Mouse (Mus musculus) gastrocnemius, postnatal 10 days (tissue): ENCODE measurements around the gene Plxna4. TPM values are rescaled to one million over a fixed set of nuclear protein-coding genes. Genes with fewer than 3 reads are reported as not detected.

Experiments used
- DNase-seq: peaks from one replicate; pipeline ENCODE4 v3.0.0; 2021; ENCODE audit warnings: mixed read lengths
- total RNA-seq, 2 experiments: library from RNA; stranded (reverse); gene quantifications; 2 replicates each; pipeline ENCODE4 v1.2.3; 2021

The Plxna4 gene
- total RNA-seq, 2 experiments from 2014 or later: 6.2 to 6.4 TPM

DNA sequence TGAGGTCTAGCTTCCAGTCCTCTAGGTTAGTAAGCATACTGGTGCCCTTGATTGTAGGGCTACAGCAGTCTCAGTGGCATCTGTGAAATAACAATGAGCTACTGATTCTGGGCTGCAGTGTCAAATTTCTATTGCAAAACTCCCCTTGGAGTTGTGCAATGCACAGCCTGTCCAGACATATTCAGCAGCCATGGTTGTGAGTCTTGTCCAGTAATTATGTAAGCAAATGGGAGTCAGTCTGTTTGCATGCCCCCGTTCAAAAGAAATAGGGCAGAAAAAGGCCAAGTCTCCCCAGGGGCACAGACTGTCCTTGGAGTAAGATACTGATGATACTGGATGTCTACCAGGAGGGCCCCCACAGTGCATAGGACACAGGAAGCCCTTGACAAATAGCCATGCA lies 420.3 kb downstream of the Plxna4 start:
- DNase-seq: no peak

GRCm38 (mm10) chr6:32160370-32160769 lies 427.6 kb downstream of the Plxna4 start:
- no peak for DNase-seq

GRCm38 (mm10) chr6:32159931-32160330 lies 428.1 kb downstream of the Plxna4 start:
- no peak for DNase-seq

GRCm38 (mm10) chr6:32158347-32158746 lies 429.6 kb downstream of the Plxna4 start:
- no peak for DNase-seq

GRCm38 (mm10) chr6:32153170-32153569 lies 434.8 kb downstream of the Plxna4 start:
- no peak for DNase-seq

DNA sequence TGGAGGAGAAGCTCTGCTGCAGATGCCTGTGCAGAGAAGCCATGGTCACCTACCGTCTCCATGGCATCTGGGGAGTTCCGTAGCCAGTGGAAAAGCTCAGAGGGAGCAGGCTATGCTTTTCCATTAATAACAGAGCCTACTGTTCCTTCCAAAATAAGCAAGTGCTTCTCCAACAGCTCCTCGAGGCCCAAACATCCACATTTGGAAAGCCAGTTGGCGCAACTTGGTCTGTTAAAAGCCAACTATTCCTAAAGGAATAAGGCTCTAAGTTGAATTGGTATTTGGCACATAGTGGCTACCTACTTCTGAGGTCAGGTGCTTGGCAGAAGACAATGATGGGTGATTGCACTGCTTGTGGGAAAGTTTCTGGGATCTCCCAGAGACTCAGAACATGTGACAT lies 437.2 kb downstream of the Plxna4 start:
- no peak for DNase-seq

DNA sequence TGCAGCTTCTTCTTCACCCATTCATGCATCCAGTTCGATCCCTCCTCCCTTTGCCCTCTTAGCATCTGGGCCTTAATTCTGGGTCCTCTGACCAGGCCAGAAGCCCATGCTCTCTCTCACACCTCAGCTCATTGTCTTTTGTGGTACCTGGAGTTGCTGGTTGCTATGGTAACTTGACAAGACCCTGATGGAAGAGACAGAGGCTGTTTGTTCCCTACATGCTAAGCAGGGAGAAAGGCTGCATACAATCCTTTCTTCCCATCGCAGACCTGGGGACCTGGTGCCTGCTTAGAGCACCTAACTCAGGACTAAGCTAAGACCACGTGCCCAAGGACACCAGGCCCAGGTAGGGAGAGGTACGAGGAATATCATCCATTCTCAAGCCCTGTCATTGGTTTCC lies 443.2 kb downstream of the Plxna4 start:
- DNase-seq: no peak

- DNase-seq: no peak
These were observed 448.5 kb downstream of the Plxna4 start for GRCm38 (mm10) chr6:32139537-32139936.

DNA sequence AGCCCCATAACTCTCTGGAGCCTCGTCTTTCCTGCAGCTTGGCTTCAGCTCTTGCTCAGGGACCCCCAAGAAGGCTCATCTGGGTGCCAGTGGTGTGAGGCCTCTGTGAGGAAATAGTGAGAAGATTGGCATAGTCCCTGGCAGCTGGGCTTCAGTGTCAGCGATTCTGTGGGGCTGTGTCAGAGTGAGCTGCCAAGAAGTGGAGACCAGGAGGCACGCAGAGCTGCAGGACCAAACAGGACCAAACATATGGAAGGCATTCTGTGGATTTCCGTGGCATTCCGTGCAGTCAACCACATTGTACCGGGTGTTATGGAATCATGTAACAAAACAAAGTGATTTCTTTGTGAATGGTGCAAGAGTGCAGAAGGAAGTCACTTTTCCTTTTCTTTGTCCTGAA lies 461.1 kb downstream of the Plxna4 start:
- no peak for DNase-seq

DNA sequence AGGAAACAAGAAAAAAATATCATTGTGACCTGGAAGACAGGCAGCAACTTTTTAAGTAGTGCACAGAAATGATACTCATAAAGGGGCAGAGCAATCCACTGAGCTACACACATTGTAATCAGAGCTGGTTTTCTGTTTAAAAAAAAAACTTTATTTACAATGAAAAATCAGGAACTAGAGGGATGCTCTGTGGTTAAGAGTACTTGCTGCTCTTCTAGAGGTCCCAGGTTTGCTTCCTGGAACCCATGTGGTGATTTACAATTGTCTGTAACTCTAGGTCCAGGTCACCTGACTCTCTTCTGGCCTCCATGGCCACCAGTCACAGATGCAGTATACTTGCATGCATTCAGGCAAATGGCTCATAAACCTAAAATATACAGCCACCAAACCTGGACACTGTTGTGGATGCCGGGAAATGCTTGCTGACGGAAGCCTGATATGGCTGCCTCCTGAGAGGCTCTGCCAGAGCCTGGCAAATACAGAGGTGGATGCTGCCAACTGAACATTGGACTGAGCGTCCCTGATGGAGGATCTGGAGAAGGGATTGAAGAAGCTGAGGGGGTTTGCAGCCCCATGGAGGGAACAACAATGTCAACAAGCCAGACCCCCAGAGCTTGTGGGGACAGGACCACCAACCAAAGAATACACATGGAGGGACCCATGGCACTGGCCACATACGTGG lies 465.3 kb downstream of the Plxna4 start:
- DNase-seq: no peak

- DNase-seq: no peak
These were observed 467.1 kb downstream of the Plxna4 start for GRCm38 (mm10) chr6:32120931-32121330.

- no peak for DNase-seq
These were observed 478.8 kb downstream of the Plxna4 start for GRCm38 (mm10) chr6:32109207-32109606.

GRCm38 (mm10) chr6:32105547-32106275 lies 482.3 kb downstream of the Plxna4 start:
- no peak for DNase-seq
